Mouse (Mus musculus) cerebellum, adult 9-10 months (tissue): ENCODE measurements at regions not wholly inside any gene's neighbourhood (a gene's known extent, or its start where the extent isn't known, plus 50 kb on each side); places are given as distances from the start of the nearest gene placed in this dataset.

Experiments used
- DNase-seq: peaks from one replicate; pipeline ENCODE4 v3.0.0; 2022

GRCm38 (mm10) chr12:117439015-117439605 is 77.2 kb upstream of the Rapgef5 start:
- no peak for DNase-seq

- DNase-seq = no peak
These were observed 71.9 kb upstream of the Rapgef5 start for GRCm38 (mm10) chr12:117444247-117444989.

- DNase-seq = no peak
These were observed 69.1 kb upstream of the Rapgef5 start for GRCm38 (mm10) chr12:117447223-117447622.

- no peak for DNase-seq
These were observed 68.2 kb upstream of the Rapgef5 start for GRCm38 (mm10) chr12:117447843-117448728.

- DNase-seq = no peak
These were observed 67.2 kb upstream of the Rapgef5 start for GRCm38 (mm10) chr12:117449080-117449479.

- DNase-seq = no peak
These were observed 66.2 kb upstream of the Rapgef5 start for GRCm38 (mm10) chr12:117450106-117450505.

- DNase-seq = no peak
These were observed 65.4 kb upstream of the Rapgef5 start for GRCm38 (mm10) chr12:117450871-117451270.

- DNase-seq = no peak
These were observed 64.8 kb upstream of the Rapgef5 start for GRCm38 (mm10) chr12:117451441-117451840.

GRCm38 (mm10) chr12:117455800-117456199 is 60.5 kb upstream of the Rapgef5 start:
- DNase-seq = no peak

- DNase-seq = no peak
These were observed 57.9 kb upstream of the Rapgef5 start for GRCm38 (mm10) chr12:117458132-117459070.

GRCm38 (mm10) chr12:117459541-117459940 is 56.7 kb upstream of the Rapgef5 start:
- DNase-seq = no peak

GRCm38 (mm10) chr12:117465206-117465605 is 51.1 kb upstream of the Rapgef5 start:
- DNase-seq = no peak

GRCm38 (mm10) chr12:117465998-117466397 is 50.3 kb upstream of the Rapgef5 start:
- no peak for DNase-seq
